Mouse (Mus musculus) frontal cortex, postnatal 36 days (tissue): Measurements from ENCODE around the gene Slain1.

Experiments
- DNase-seq, 2 experiments: peaks; one replicate each; pipeline ENCODE4 v3.0.0; 2022; ENCODE audit warnings: low spot score in 2 of 2

Slain1 gene

DNA sequence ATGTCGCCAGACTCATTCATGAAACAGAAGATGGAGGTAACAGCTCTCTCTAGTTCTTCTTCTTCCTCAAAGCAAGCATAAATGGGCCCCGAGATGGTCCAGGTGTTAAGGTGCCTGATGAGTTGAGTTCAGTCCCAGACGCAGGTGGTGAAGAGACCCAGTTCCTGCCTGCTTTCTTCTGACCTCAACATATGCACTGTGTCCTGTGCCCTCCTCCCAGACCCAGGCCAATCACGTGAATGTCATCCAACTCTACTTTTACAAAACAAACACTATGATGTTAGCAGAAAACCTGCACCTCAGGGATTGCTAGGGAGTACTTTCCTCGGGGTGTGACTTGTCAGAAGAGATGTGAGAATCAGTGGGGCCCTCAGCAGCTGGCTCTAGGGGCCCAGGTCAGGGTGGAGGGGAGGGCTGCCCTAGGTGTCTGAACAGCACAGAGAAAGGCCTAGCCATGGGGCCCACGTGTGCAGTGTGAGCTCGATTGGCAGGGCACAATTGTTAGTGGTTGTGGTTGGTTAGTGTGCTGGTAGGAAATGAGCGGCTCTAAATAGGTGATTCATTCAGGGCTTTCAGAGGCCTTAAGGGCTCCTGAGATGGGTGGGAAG lies 16.4 kb downstream of the Slain1 start:
- no peak for DNase-seq

DNA sequence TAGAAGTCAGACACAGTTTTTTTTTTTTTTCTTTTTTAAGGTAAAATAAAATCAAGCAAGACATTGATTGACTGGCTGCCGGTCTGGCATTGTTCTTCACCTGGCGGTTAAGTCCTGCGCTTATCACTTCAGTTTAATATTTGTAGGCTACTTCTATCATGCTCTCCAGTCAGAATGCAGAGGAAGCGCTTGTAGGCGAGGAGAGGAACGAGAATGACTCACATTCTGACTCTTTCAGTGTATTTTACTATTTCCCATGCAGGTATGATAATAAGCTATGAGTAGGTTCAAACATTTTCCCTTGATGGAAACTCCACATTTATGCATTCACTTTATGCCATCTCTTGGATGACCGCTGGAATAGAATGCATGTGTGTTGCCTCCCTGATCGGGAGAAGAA lies 17.0 kb downstream of the Slain1 start:
- DNase-seq: no peak

DNA sequence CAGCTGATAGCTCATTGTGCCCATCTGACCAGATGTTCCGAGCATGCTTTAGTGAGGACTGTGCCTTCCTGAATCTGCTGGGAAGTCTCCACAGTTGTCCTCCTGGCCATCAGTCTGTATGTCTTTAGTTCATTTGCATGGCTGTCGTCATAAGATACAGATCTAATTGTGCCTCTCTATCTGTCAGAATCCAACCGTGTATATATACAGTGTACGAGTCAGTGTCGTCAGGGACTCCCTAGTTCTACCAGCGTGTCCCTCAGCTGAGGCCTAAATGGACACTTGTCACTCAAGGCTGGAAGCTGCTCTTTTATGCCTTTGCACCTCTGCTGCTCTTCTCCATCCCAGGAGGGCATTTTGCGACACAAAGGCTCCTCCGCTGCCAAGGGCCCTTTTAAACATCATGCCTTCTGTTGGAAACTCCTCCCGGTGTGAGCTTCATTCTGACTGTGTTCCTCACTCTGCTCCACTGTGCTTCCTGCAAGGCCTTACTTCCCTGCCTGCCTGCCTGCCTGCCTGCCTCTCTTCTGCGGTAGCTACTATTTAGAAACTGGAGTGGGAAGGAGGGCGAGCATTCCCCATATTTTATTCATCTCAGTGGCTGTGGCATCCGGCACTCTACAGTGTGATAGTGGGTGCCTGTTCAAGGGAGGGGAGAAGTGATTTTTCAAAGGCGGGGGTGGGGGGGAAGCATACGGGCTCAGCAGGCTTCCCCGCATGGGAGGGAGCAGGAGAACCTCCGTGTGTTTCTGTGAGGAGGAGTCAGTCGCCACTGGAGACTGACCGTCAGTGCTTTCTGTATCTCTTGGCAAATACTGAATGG lies 29.6 kb downstream of the Slain1 start:
- peak in 1 of 2 experiments; percentile 45 for DNase-seq

DNA sequence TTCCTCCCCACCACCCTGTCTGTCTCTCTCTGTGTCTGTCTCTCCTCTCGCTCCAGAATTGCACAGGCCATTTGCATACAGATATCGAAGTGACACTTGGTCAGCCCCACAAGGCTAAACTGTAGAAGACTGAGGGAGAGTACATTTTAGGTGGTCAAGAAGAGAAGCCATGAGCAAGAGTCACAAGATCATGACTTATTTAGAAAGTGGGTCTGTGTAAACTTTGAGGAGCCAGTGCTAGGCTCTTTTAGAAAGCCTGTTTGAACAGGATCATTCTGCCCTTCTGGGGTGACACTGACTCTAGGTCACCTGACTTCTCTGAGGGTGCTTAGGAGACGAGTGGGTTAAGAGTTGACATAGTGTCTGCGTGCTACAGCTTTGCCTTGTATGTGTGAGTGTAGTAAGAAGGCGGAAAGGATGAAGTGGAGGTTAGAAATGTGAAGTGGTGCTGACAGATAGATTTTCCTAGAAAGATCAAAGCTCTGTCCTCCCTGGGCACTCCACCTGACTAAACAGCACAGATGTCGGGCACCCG lies 30.3 kb downstream of the Slain1 start:
- DNase-seq: no peak

DNA sequence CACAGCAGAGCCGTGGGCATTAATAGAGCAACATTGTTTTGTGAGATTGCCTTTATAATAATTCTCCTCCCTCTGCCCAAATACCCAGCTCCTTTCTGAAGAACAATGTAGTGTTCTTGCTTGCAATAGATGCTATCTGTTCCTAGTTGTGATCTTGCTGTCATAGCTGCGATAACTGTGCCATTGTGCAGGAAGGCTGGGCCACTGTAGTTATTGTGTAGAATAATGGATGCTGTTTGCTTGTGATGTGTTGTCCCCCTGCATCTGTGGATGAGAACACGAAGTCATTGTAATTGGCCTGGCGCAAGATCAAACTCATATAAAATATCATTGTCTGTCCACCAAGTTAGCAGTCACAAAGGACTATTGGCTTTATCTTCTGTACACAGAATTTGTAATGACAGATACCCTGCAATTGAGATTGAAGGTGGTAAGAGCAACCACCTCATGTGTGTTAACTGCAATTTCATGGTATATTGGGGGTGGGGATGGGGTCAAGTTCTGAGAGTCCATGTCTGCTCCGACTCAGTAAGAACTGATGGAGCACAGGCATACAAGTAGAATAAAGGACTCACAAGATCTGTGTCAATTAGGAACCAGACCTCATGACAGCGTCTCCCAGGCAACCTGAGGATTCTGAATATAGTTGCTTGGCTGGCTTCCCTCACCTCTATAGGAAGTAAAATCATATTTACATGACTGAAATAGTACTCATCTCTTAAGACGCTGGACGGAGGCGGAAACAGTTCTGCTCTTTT lies 32.8 kb downstream of the Slain1 start:
- DNase-seq: no peak

DNA sequence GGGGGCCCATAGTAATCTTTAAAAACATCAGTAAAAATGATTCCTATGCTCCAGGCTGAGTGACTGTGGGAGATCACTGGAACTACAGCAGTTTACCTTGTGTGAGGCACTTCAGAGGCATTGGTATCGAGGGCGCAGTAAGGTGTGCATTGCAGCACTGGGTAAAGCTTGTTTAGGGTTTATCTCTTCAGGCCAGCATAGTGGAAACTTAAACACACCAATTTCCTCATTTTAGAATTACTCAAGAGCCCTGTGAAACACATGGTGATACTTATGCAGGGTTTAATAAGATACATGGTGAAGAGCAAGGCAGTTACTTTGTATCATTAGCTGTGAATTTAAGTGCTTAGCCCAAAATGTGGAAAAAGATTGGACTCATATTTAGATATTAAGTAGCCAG lies 37.0 kb downstream of the Slain1 start:
- no peak for DNase-seq

DNA sequence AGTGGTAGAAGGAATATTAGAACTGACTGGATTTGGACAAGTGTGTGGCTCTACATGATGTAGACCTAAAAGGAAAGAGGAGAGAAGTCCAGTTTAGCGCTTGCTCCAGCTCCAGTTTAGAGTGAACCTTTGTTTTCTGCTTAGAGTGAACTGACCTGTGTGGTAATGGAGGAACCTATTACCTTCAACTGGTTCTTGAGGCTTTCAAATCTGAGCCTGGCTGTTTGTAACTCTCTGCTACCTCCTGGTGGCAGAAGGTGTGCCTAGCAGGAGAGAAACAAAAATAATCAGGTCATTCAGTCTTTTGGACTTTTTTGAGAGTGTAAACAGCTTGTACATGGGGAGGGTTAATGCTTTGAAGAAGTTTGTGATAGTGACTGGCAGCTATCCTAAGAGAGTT lies 44.3 kb downstream of the Slain1 start:
- DNase-seq: peak; percentile 68 to 81

DNA sequence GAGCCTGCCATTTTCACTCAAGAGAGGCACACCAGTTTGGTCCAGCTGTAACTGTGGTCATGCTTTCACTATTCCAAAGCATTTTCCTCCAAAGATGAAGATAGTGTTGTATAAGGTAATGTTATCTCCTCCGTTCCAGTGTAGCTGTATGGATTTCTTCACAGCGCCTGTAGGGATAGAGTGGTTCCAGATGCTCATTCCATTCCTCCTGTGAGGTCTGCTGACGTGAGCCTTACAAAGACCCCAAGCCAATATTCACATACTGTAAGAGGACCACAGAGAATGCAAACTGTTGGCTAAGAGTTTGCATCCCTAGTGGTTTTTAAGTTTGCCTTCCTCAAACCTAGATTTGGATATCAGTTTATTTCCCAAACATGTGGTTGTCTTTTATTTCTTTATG lies 45.6 kb downstream of the Slain1 start:
- DNase-seq: no peak

DNA sequence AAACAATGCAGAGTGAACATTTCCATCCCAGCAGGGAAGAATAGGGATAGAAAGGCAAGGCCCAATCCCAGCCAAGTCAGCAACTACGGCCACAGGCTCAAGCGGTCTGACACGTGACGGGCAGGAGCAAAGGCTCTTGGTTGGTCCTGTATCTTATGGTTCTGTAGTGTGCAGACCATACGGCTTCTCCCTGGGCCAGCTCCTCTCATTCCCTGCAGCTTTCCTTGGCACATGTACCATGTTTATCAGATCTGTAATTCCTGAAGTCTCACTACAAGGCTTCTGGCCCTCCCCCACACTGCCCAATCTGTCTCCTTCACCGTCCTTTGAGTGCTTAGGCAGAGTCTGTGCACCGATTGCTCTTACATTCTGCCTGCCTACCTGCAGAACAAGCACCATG lies 47.1 kb downstream of the Slain1 start:
- no peak for DNase-seq

DNA sequence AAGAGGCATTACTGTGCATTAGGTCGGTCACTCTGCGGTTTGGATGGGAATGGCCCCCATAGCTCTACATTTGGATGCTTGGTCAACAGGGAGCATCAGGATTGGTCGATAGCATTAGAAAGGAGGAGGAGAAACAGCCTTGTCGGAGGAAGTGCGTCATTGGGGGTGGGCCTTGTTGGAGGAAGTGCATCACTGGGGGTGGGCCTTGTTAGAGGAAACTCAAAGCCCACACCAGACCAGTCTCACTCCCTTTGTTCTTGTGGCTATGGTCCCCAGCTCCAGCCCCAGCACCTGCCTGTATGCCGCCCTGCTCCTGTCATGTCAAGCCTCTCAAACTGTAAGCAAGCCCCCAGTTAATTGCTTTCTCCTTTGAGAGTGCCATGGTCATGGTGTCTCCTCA lies 49.3 kb downstream of the Slain1 start:
- no peak for DNase-seq

DNA sequence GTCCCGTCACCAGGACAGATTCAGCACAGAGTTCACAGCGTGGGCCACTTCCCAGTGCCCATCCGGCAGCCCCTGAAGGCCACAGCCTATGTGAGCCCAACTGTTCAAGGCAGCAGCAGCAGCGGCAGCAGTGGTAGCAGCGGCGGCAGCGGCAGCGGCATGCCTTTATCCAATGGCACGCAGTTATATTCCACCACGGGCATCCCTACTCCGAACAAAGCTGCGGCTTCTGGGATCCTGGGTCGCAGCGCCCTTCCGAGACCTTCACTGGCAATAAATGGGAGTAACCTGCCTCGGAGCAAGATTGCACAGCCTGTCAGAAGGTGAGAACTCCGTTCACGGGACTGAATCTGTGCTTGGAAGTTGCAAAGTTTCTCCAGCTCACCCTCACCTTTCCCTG lies 52.5 kb downstream of the Slain1 start:
- no peak for DNase-seq

DNA sequence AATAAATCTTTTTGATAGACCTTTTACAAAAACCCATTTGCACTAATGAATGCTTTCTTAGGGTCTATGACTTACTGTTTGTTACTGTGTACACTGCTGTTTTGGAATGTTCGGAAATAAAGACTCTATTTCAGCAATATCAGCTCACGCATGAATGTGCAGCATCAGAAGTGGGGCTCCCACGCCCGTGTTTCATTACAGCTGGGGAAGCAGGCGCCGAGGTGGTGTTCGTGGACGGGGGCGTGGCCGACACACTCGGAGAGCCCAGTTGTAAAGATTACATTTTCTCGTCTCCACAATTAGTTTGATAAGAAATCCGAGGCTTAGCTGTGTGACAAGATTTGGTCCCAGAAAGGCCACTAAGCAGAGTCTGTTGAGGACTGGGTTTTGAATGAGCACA lies 54.7 kb downstream of the Slain1 start:
- DNase-seq: no peak

DNA sequence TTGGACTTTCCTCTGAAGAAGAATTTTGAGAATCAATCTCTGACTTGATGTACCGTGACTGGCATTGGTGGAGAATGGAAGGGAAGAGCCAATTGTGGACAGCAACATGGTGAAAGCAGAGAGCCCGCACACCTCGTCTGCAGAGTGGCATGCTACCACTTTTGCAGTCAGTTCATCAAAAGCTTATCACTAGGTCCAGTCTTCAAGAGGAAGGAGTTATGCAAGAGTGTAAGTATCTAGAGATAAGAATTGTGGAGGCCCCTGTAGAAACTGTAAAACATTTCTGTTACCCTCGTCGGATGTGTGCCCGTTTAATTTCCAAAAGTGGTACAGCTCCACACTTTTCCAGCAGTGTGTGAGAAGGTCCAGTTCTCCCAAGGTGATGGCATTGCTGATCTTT lies 56.3 kb downstream of the Slain1 start:
- no peak for DNase-seq

DNA sequence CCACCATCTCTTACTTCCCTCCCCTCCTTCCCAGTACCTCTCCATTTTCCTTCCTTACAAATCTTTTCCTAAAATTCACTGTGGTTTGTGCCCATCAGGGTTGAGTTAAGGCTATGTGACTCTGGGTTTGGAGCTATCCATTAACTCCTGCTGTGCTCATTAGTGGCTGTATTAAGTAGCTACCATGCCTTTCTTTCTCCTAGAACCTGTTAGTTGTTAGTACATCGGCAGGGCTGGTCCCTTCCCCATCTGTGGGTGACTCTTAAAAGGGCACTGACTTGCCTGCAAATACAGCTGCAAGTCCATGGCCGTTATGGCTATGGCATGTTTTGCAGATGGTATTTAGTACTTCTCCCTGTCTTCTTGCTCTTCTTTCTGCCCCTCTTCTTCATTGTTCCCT lies 58.6 kb downstream of the Slain1 start:
- DNase-seq: no peak

DNA sequence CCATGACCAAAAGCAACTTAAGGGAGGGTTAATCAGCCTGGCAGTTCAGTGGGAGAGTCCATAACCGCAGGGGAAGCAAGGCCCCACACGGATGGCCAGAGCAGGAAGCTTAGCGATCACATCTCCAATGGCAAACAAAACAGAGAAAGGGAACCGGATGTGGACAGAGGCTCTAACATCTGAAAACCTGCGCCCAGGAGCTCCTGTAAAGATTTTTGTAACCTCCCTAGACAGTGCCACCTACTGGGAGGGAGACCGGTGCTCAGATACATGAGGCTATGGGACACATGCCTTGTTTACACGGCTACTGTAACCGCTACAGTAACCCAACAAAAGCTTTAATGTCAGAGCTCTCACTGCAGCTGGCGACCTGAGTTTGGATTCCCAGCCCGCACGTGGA lies 59.2 kb downstream of the Slain1 start:
- no peak for DNase-seq

DNA sequence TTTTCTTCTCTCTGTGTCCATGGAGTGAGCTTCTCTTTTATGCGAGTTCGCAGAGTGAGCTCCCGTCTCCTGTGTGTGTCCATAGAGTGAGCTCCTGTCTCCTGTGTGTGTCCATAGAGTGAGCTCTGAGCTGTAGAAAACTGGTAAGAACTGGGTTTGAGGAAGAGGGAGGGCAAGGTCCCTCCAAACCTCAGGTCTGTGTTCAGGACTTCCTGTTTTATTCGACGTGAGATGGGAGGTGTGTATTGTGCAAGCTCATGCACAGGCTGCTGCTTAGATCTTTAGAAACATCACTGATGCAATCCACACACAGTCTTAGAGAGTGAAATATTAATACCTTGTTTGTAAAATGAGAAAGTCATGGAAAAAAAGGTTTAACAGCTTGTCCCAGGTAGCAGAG lies 63.0 kb downstream of the Slain1 start:
- DNase-seq: no peak

DNA sequence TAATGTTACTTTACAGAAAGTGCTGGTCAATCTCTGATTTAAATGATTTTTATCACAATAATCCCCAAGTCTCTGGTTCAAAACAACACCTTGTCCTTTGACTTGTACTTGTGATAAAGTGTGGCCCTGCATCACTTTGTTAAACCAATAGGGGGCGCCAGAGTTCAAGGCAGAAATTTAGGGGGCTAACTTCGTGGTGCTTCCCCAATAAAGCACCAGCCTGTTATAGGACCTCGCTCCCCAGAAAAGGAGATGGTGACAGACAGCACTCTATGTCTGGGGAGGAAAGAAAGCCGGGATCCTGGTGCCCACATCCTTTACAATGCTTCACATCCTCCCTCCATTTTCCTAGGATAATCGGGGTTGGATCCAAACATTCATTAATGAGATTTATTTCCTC lies 67.5 kb downstream of the Slain1 start:
- no peak for DNase-seq

DNA sequence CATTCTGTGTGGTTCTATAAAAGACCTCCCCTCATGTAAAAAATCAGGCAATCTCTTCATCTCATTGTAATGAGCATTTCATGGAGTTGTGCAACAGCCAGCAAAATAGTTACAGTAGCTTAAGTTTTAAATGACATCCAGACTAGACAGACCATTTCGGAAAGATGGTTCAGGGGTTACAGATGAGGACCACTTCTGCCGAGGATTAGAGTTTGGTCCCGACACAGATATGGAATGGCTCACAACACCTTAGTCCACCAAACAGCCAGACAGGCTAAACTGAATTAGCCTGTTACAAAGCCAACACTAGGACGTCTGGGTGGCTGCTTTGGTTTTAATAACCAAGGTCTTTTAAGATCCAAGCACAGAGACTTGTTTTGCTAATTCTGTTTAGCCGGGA lies 68.0 kb downstream of the Slain1 start:
- no peak for DNase-seq

DNA sequence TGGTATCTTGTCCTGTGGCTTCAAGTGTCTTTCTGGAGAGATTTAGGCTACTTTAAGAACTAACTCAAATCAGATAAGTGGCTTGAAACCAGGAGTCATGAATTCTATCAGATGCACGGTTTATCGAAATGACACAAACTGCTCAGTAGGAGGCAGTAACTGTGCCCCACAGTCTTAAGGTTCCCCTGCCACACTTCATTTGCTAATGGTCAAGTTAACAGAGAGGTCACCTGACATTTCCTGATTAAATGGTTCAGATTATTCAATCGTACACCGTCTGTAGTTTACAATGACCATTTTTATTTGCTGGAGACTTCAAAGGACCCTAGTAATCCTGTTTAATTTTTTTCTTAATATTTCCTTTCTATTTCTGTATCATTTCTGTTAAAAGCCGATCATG lies 68.4 kb downstream of the Slain1 start:
- no peak for DNase-seq

DNA sequence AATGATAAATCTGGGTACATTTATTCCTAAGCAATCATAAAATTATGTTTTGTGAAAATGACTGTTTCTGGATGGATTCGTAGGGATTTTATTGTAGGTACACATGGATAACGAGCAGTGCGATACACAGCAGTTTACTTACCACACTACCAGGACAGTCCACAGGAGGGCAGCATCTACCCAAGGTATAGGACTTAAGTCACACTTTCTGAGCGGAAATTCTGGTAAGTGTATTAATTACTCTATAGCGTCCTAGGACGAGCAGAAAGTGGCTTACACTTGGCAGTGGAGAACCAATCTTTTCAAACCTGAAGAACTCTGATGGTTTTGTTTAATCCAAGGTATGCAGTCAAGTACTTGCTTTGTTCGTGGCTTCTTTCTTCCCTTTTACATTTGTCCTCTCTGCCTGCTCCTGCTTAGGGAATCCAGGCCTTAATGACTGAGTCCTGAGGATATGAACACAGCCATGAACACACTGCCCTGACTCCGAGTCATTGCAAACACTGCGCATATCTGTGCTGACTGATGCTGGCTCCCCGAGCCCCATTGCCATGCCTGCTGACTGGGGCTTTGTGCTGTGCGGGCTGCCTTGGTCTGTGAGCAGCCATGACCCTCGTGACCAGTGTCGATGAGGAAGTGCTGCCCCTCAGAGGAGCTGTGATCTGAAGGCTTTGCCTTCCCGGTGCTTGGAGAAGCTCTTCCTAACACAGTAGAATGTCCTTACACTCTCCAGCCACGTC lies 69.0 kb downstream of the Slain1 start:
- peak; percentile 85 to 94 for DNase-seq

DNA sequence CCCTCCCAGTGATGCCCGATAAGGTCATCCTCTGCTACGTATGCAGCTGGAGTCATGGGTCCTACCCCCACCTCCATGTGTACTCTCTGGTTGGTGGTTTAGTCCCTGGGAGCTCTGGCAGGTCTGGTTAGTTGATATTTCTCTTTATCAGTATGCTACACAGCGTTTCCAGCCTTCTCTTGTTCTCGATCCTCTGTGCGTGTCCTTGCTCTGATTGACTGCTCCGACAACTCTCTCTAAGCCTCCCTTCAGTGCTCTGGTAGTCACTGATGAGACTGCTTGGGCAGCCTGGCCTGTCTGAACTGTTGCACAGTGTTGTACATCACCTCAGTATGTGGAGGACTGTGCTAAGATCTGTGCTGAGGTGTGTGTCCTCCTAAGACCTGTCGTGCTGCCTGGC lies 70.1 kb downstream of the Slain1 start:
- DNase-seq: no peak
